Mouse (Mus musculus): Measurements from ENCODE around the gene Setdb1. TPM values are rescaled to one million over a fixed set of nuclear protein-coding genes. Genes with fewer than 3 reads are reported as not detected.
A peak's percentile ranks its signal among the peaks of the same experiment; 100 is the strongest.

Gene Setdb1
- polyA plus RNA-seq, 1 experiment: 15.6 TPM

- TF ChIP-seq CTCF (IDR thresholded peaks at IDR 0.05; ENCODE audit: control insufficient read depth, insufficient read depth, insufficient read length) (no peak), USF1 (IDR thresholded peaks at IDR 0.05; ENCODE audit: low read depth) (no peak), MAX (IDR thresholded peaks at IDR 0.05) (no peak), MYOD1 (IDR thresholded peaks at IDR 0.05; ENCODE audit: control insufficient read depth, insufficient read length, low read depth) (no peak), CEBPB (IDR thresholded peaks at IDR 0.05; ENCODE audit: low read depth) (no peak), FOSL1 (IDR thresholded peaks at IDR 0.05; ENCODE audit: insufficient read depth, low read length, poor library complexity, severe bottlenecking) (no peak), MYOG (IDR thresholded peaks at IDR 0.05; ENCODE audit: control insufficient read depth, extremely low read depth, insufficient read length) (no peak)
- Histone ChIP-seq H3K79me3 (ENCODE audit: low read depth) (peaks cover 49% of the 10 kb centered on the region), H3K27me3 (ENCODE audit: control insufficient read depth, insufficient read depth, insufficient read length) (no peaks in the 10 kb centered on the region), H3K36me3 (ENCODE audit: control insufficient read depth, insufficient read depth) (peaks cover 33% of the 10 kb centered on the region), H3K79me2 (ENCODE audit: control insufficient read depth, insufficient read depth) (peaks cover 85% of the 10 kb centered on the region), H3ac (ENCODE audit: control insufficient read depth, insufficient read length, low read depth) (peak overlapping the region; percentile 94), H3K4me3 (ENCODE audit: insufficient read depth, poor library complexity, severe bottlenecking) (peak overlapping the region; percentile 75)
Observed at GRCm38 (mm10) chr3:95315844-95316550, 41.0 kb downstream of the Setdb1 start.

DNA sequence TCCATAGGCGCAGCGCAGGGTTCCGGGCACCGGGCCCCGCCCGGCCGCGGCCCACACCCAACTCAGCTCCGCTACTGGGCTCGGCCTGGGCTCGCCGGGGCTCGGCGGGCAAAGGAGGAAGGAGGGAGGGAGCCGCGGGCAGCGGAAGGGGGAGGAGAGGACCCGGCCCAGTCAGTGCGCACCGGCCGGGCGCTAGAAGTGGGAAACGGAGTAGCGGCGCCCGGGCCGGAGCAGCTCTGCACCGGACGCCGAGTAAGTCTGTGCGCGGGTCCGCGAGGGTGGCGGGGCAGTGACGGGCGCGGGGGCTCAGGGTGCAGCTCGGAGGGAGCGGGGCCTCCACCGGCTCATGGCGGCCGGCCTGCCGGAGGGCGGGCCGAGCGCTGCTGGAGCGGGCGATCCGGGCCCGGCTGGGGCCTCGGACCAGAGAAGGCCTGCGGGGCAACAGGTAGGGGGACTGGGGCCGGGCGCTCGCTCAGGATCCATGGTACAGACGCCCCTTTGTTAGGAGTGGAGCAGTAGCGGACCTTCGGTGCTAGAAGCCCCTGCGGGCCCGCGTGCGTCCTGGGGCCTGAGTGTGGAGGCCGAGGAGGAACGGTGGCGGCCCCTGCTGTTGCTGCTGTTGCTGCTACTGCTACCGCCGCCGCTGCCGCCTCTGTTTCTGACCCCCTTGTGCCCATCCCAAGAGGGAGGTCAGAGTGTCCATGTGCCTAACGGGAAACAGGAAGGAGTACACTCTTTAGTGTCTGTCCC, 41.7 kb downstream of the Setdb1 start:
- peaks cover 77% of the 10 kb centered on the region for H3K79me2 ChIP-seq (ENCODE audit: control insufficient read depth, insufficient read depth)
- peaks cover 25% of the 10 kb centered on the region for H3K36me3 ChIP-seq (ENCODE audit: control insufficient read depth, insufficient read depth)
- peak; percentile 68 for TF ChIP-seq CTCF (IDR thresholded peaks at IDR 0.05; ENCODE audit: control insufficient read depth, insufficient read depth, insufficient read length)
- TF ChIP-seq MAX (IDR thresholded peaks at IDR 0.05): peak; percentile 82
- no peak for TF ChIP-seq CEBPB (IDR thresholded peaks at IDR 0.05; ENCODE audit: low read depth)
- no peak for TF ChIP-seq FOSL1 (IDR thresholded peaks at IDR 0.05; ENCODE audit: insufficient read depth, low read length, poor library complexity, severe bottlenecking)
- peak; percentile 22 for TF ChIP-seq USF1 (IDR thresholded peaks at IDR 0.05; ENCODE audit: low read depth)
- TF ChIP-seq MYOG (IDR thresholded peaks at IDR 0.05; ENCODE audit: control insufficient read depth, extremely low read depth, insufficient read length): no peak
- no peak for TF ChIP-seq MYOD1 (IDR thresholded peaks at IDR 0.05; ENCODE audit: control insufficient read depth, insufficient read length, low read depth)
- H3ac ChIP-seq (ENCODE audit: control insufficient read depth, insufficient read length, low read depth): peak overlapping the region; percentile 94
- peaks cover 48% of the 10 kb centered on the region for H3K79me3 ChIP-seq (ENCODE audit: low read depth)
- H3K4me3 ChIP-seq (ENCODE audit: insufficient read depth, poor library complexity, severe bottlenecking): peak overlapping the region; percentile 75
- no peaks in the 10 kb centered on the region for H3K27me3 ChIP-seq (ENCODE audit: control insufficient read depth, insufficient read depth, insufficient read length)

DNA sequence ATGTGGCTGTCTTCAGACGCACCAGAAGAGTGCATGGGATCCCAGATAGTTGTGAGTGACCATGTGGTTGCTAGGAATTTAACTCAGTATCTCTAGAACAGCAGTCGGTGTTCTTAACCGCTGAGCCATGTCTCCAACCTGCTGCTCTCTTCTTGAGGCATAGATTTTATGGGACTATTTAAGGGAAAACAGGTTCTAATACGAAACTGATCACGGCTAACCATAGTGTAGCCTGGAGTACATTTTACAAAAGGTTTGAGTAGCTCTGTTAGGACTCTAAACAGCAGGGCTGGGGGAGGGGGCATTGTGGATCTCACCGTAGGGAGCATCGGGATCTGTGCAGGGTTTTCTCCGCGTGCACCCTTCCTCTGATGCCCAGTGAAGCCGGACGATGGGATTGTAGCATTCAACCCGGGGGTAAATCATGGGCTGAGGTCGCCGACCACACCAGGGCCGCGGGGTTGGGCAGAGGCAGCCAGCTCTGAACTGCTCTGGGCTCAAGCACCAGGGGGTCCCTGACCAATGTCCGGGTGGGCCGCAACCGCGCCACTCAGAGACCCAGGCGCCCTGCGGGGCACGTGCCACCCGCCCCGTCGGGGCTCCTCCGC, 42.4 kb downstream of the Setdb1 start, which contains the start of gene Cers2:
TSS of gene Cers2 (plus strand) at position 306 of the 608 bp plus-strand sequence.
- H3K79me3 ChIP-seq (ENCODE audit: low read depth): peaks cover 41% of the 10 kb centered on the region
- H3ac ChIP-seq (ENCODE audit: control insufficient read depth, insufficient read length, low read depth): peak within 1 kb of the TSS; percentile 94
- H3K36me3 ChIP-seq (ENCODE audit: control insufficient read depth, insufficient read depth): peaks cover 19% of the 10 kb centered on the region
- peak within 1 kb of the TSS; percentile 75 for H3K4me3 ChIP-seq (ENCODE audit: insufficient read depth, poor library complexity, severe bottlenecking)
- H3K27me3 ChIP-seq (ENCODE audit: control insufficient read depth, insufficient read depth, insufficient read length): no peaks in the 10 kb centered on the region
- TF ChIP-seq CTCF (IDR thresholded peaks at IDR 0.05; ENCODE audit: control insufficient read depth, insufficient read depth, insufficient read length) (no peak), MYOG (IDR thresholded peaks at IDR 0.05; ENCODE audit: control insufficient read depth, extremely low read depth, insufficient read length) (no peak), CEBPB (IDR thresholded peaks at IDR 0.05; ENCODE audit: low read depth) (no peak), USF1 (IDR thresholded peaks at IDR 0.05; ENCODE audit: low read depth) (peak; percentile 45), MAX (IDR thresholded peaks at IDR 0.05) (peak; percentile 78), MYOD1 (IDR thresholded peaks at IDR 0.05; ENCODE audit: control insufficient read depth, insufficient read length, low read depth) (no peak), FOSL1 (IDR thresholded peaks at IDR 0.05; ENCODE audit: insufficient read depth, low read length, poor library complexity, severe bottlenecking) (no peak)
- H3K79me2 ChIP-seq (ENCODE audit: control insufficient read depth, insufficient read depth): peaks cover 71% of the 10 kb centered on the region

- TF ChIP-seq MAX (IDR thresholded peaks at IDR 0.05) (no peak), MYOD1 (IDR thresholded peaks at IDR 0.05; ENCODE audit: control insufficient read depth, insufficient read length, low read depth) (no peak), FOSL1 (IDR thresholded peaks at IDR 0.05; ENCODE audit: insufficient read depth, low read length, poor library complexity, severe bottlenecking) (no peak), CTCF (IDR thresholded peaks at IDR 0.05; ENCODE audit: control insufficient read depth, insufficient read depth, insufficient read length) (no peak), USF1 (IDR thresholded peaks at IDR 0.05; ENCODE audit: low read depth) (no peak), MYOG (IDR thresholded peaks at IDR 0.05; ENCODE audit: control insufficient read depth, extremely low read depth, insufficient read length) (no peak), CEBPB (IDR thresholded peaks at IDR 0.05; ENCODE audit: low read depth) (no peak)
- peaks cover 66% of the 10 kb centered on the region for H3K79me2 ChIP-seq (ENCODE audit: control insufficient read depth, insufficient read depth)
- no peak overlapping the region for H3ac ChIP-seq (ENCODE audit: control insufficient read depth, insufficient read length, low read depth)
- peak overlapping the region; percentile 75 for H3K4me3 ChIP-seq (ENCODE audit: insufficient read depth, poor library complexity, severe bottlenecking)
- no peaks in the 10 kb centered on the region for H3K27me3 ChIP-seq (ENCODE audit: control insufficient read depth, insufficient read depth, insufficient read length)
- H3K79me3 ChIP-seq (ENCODE audit: low read depth): peaks cover 38% of the 10 kb centered on the region
- peaks cover 13% of the 10 kb centered on the region for H3K36me3 ChIP-seq (ENCODE audit: control insufficient read depth, insufficient read depth)
Observed at GRCm38 (mm10) chr3:95314075-95314474, 42.9 kb downstream of the Setdb1 start.

- H3K36me3 ChIP-seq (ENCODE audit: control insufficient read depth, insufficient read depth): peaks cover 12% of the 10 kb centered on the region
- H3ac ChIP-seq (ENCODE audit: control insufficient read depth, insufficient read length, low read depth): no peak overlapping the region
- H3K79me3 ChIP-seq (ENCODE audit: low read depth): peaks cover 32% of the 10 kb centered on the region
- no peaks in the 10 kb centered on the region for H3K27me3 ChIP-seq (ENCODE audit: control insufficient read depth, insufficient read depth, insufficient read length)
- H3K4me3 ChIP-seq (ENCODE audit: insufficient read depth, poor library complexity, severe bottlenecking): peak overlapping the region; percentile 0
- no peak for TF ChIP-seq USF1 (IDR thresholded peaks at IDR 0.05; ENCODE audit: low read depth)
- TF ChIP-seq CEBPB (IDR thresholded peaks at IDR 0.05; ENCODE audit: low read depth): no peak
- TF ChIP-seq CTCF (IDR thresholded peaks at IDR 0.05; ENCODE audit: control insufficient read depth, insufficient read depth, insufficient read length): no peak
- no peak for TF ChIP-seq MYOG (IDR thresholded peaks at IDR 0.05; ENCODE audit: control insufficient read depth, extremely low read depth, insufficient read length)
- peaks cover 60% of the 10 kb centered on the region for H3K79me2 ChIP-seq (ENCODE audit: control insufficient read depth, insufficient read depth)
Observed at GRCm38 (mm10) chr3:95313476-95313875, 43.5 kb downstream of the Setdb1 start.

All from C2C12 (cell line).